Mouse (Mus musculus) MEL-GATA-1-ER (cell line): ENCODE data around the gene Swsap1.

Experiments
- DNase-seq: peaks from one replicate; pipeline ENCODE4 v3.0.0-alpha.2; 2012; ENCODE audit warnings: low read depth; ENCODE audit errors: extremely low read depth

The Swsap1 gene

GRCm38 (mm10) chr9:21962416-21963059 lies 7.0 kb downstream of the Swsap1 start:
- DNase-seq, result peak; percentile 99

GRCm38 (mm10) chr9:21963417-21963816 lies 7.9 kb downstream of the Swsap1 start, which contains the start of gene Epor:
Epor (minus strand) TSS chr9:21963506.
- DNase-seq, result peak; percentile 82

DNA sequence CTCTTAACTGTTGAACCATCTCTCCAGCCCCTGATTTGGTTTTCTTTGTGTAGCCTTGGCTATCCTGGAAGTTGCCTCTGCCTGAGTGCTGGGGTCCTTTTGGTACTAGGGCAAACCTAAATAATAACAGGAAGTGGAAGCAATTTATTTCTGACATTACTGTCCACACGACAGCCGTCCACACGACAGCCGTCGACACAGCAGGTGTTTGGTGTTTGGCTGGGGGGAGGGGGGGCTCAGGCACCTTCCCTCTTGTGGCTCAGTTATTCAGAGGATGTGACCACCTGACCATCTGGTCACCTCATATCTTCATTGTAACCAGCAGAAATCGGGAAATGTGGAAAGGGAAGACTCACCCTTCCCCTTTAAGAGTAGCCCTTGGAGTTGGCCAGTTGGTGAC lies 13.3 kb downstream of the Swsap1 start:
- no peak for DNase-seq

DNA sequence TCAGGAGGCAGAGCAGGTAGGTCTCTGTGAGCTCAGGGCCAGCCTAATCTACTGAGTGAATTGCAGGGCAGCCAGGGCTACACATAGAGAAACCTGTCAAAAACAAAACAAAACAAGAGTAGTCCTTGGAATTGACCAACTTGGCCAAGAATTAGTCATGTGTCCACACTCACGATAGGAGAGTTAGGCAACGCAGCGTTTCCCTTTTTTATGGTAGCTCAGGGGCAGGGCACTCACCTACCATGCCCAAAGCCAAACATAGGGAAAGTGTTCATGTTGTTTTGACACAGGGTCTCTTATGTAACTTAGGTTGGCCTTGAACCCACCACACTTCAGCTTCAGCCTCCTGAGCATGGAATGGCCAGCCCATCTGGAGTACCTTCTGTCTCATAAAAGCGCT lies 13.7 kb downstream of the Swsap1 start:
- no peak for DNase-seq

- no peak for DNase-seq
These were observed 21.1 kb downstream of the Swsap1 start for GRCm38 (mm10) chr9:21976626-21977175.

DNA sequence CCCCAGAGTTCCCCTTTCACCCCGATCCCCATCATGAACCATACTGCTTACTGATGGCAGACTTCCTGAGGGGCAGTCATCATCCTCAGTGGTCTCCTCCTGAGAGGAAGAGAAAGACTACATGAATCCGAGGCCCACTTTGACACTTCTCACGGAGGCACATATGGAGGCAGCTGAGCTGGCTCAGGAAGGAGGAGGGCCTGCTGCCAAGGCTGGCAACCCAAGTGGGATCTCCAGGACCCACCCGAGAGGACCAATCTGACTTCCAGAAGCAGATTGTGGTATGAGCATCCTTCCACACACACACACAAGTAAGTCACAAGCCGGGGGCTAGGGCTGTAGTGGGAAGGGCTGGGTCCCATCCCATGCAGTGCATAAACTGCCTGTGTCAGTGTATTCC lies 21.8 kb downstream of the Swsap1 start:
- DNase-seq, result no peak

- DNase-seq, result no peak
These were observed 22.4 kb downstream of the Swsap1 start for GRCm38 (mm10) chr9:21977972-21978371.

DNA sequence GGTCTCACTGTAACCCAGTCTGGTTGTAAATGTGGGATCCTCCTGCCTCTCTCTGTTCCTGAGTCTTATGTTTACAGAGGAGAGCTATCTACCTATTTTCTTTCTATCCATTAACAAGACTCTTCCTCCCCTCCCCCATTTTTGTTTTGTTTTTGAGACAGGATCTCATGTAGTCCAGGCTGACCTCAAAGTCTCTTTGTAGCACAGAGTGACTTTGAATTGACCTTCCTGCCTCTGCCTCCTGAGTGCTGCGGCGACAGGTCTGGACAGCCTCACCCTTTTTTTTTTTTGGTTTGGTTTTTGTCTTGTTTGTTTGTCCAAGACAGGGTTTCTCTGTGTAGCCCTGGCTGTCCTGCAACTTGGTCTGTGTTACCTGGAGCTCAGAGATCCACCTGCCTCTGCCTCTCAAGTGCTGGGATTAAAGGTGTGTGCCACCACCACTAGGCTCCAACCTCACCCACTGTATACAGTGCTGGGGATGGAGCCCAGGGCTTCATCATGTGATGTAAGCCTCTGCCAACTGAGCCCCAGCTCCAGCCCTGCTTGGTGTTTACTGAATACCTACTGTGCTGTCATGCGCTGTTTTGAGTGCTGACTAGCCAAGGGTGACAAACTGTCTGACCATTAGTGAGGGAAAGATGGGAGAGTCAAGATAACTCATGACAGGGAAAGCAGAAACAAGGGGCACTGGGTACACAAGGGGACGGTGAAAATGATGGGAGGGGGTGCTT lies 23.0 kb downstream of the Swsap1 start:
- no peak for DNase-seq

DNA sequence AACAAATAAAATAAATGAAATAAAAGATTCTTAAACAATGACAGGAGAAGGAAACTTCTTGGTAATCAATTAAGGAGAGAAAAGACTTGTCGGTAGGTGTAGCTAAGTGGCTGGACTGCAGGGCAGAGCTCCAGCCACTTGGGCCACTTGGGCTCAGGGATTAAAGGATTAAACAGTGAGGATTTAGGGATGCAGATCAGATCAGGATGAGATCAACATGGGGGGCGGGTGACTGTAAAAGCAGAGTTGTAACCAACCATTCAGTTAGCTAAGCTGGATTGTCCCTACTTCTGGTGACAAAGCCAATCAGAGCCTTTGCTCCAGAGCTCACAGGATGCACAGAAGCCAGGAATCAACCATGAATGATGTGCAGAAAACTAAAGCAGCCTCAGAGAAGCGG lies 28.4 kb downstream of the Swsap1 start:
- DNase-seq, result no peak

GRCm38 (mm10) chr9:21987592-21988342 lies 32.2 kb downstream of the Swsap1 start:
- no peak for DNase-seq

GRCm38 (mm10) chr9:21988421-21989101 lies 33.0 kb downstream of the Swsap1 start:
- no peak for DNase-seq

GRCm38 (mm10) chr9:21989230-21990110 lies 33.9 kb downstream of the Swsap1 start, which contains the start of gene Rgl3:
Rgl3 (minus strand) TSS chr9:21989446.
- DNase-seq, result no peak

DNA sequence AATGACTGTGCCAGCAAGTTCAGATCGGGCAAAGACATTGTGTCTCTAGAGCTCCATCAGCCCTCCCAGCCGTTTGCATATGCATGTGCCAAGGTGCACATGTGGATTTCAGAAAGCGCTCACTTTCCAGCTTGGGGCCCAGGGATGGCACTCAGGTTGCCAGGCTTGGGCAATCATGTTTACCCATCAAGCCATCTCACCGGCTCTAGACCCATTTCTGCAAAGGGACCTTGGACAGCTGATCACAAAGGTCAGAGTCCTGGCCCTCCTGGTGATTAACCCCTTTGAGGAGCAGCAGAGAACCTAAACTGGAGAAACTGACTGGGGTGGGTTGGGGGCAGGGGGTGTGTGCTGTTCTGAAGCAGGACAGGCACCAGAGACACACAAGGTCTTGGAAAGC lies 36.7 kb downstream of the Swsap1 start:
- no peak for DNase-seq

- no peak for DNase-seq
These were observed 40.8 kb downstream of the Swsap1 start for GRCm38 (mm10) chr9:21996178-21996867.

DNA sequence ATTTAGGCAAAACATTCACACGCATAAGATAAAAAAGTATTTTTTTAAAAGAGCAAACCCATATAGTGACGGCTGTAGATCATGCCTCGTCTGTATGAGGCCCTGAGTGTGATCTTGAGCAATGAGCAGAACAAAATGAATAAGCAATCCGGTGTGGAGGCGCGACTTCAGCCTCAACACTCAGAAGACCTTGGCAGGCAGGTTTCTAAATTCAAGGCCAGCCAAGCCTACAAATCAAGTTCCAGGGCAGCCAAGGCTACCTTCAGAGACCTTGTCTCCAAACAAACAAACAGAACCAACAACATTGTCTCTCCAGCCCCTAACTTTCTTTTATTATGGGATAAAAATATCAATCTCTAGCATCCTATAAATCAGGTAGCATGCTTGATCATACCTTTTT lies 44.7 kb downstream of the Swsap1 start:
- DNase-seq, result no peak

- DNase-seq, result no peak
These were observed 46.1 kb downstream of the Swsap1 start for GRCm38 (mm10) chr9:22001633-22002032.

DNA sequence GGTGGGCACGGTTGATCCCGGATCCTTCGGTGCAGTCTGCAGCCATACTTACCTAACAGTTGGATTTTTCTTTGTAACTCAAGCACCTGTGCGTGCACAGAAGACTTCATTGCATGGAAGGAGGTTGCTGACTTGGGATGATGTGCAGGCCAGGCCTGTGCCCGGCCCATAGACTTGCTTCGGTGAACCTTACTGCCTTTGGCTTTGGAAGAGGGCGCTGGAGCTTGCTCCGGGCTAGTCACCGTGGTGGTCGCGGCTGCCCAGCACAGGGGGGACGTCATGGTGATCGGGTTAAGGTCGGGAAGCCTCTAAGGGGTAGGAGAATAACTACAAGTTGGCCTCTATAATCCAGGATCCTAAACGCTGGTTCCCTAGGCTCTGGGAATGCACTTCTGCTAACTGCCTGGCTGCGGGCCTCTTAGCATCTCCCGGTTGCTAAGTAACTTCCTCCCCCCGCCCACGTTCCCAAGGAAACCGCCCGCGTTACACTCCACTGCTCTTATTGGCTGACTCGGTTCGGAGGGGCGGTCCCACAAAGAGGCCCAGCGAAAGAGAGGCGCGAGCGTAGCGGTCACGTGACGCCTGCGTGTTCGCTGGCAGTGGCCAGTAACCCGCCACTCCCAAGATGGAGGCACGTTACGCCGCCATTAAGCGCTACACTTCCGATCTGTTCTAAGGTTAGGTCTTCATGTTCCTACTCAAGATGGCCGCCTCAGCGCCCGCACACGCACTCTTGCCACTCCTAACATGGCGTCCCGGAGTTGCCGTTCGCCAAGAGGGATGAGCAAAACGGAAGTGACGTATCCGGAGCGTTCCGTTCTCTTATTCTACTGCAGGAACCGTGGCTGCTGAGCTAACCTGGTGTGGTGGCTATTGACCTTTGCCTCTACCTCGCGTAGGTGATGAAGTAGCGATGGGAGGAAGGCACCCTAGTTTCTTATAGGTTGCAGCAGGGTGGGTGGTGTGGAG lies 46.9 kb downstream of the Swsap1 start, which contains the start of the genes Ccdc151 and Prkcsh:
Gene Ccdc151, minus strand, starts transcription at position 441 of the 969 bp plus-strand sequence.
Gene Prkcsh, plus strand, starts transcription at position 613 of the 969 bp plus-strand sequence.
- DNase-seq, result peak; percentile 100

DNA sequence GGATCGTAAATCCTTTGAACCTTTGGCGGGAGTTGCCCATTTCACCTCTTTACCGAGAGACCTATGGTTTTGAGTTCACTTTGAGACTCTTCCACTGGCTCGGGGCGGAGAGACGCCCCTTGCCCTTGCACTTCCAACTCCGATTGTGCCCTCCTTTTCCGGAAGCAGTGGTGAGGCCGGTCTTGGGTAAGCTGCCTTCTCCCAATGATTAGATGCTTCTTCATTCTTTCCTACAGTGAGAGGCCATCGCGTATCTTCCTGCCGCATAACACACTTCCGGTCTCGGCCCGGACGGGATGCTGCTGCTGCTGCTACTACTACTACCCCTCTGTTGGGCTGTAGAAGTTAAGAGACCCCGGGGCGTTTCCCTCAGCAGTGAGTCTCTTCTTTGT lies 47.6 kb downstream of the Swsap1 start:
- DNase-seq, result peak; percentile 85
